Mouse (Mus musculus) heart, postnatal 0 days (tissue): ENCODE results near the gene Ralgapa1.

ENCODE experiments used
- CTCF ChIP-seq: IDR thresholded peaks from 2 replicates; pipeline ENCODE4 v1.5.1; 2016; ENCODE audit warnings: antibody characterized with exemption, control low read depth, low read depth
- EP300 ChIP-seq: IDR thresholded peaks from 2 replicates; pipeline ENCODE4 v1.6.1; 2016; ENCODE audit warnings: antibody characterized with exemption, low read depth

- no peak for TF ChIP-seq CTCF
- TF ChIP-seq EP300, result no peak
Observed at GRCm38 (mm10) chr12:55869622-55870322, 48.8 kb upstream of the Ralgapa1 start.
